Mouse (Mus musculus) hindbrain, embryonic 10.5 days (tissue): ENCODE measurements at regions not wholly inside any gene's neighbourhood (a gene's known extent, or its start where the extent isn't known, plus 50 kb on each side); places are given as distances from the start of the nearest gene placed in this dataset.

Experiments
- DNase-seq: peaks from one replicate; pipeline ENCODE4 v3.0.0-alpha.2; 2017; ENCODE audit warnings: low spot score
- H3K27ac ChIP-seq: fragments of 300-500 bp; sonication (generic); 2 replicates; pipeline ENCODE4 v1.5.1; 2016; ENCODE audit warnings: mild to moderate bottlenecking, moderate library complexity
- H3K27me3 ChIP-seq: fragments of 300-500 bp; sonication (generic); 2 replicates; pipeline ENCODE4 v1.6.1; 2016; ENCODE audit warnings: mild to moderate bottlenecking; ENCODE audit not compliant: poor library complexity, insufficient read depth, severe bottlenecking
- H3K36me3 ChIP-seq: fragments of 300-500 bp; sonication (generic); 2 replicates; pipeline ENCODE4 v1.6.1; 2016; ENCODE audit warnings: mild to moderate bottlenecking, moderate library complexity
- H3K4me1 ChIP-seq: fragments of 300-500 bp; sonication (generic); replicated peaks from 2 replicates; pipeline ENCODE4 v1.6.1; 2016; ENCODE audit warnings: mild to moderate bottlenecking
- H3K4me3 ChIP-seq: fragments of 300-500 bp; sonication (generic); 2 replicates; pipeline ENCODE4 v1.5.1; 2016; ENCODE audit warnings: mild to moderate bottlenecking, moderate library complexity
- H3K9me3 ChIP-seq: fragments of 300-500 bp; sonication (generic); 2 replicates; pipeline ENCODE4 v1.6.1; 2016; ENCODE audit warnings: mild to moderate bottlenecking, moderate library complexity
- WGBS: fragments of 180-500 bp; shearing (Covaris S2); methylation state at CpG from one replicate; pipeline ENCODE4 v1.1.7; 2016; 5-methylcytosine and 5-hydroxymethylcytosine counted together

GRCm38 (mm10) chr12:25178491-25179115 lies 81.7 kb upstream of the Id2 start:
- WGBS: 85% methylated on average over 5 of the region's 5 CpGs
- Histone ChIP-seq H3K36me3 (no peaks in the 10 kb centered on the region), H3K27me3 (no peaks in the 10 kb centered on the region), H3K27ac (0 out of 2 replicates have a peak overlapping the region, but pooled peaks have one; percentile 35), H3K4me3 (no peak overlapping the region), H3K4me1 (no peaks in the 10 kb centered on the region; the same call in 1 of the 2 replicates), H3K9me3 (no peaks in the 10 kb centered on the region)
- DNase-seq: no peak

- H3K36me3 ChIP-seq: no peaks in the 10 kb centered on the region
- H3K27me3 ChIP-seq: no peaks in the 10 kb centered on the region
- no peak for DNase-seq
- no peaks in the 10 kb centered on the region for H3K9me3 ChIP-seq
- no peak overlapping the region for H3K27ac ChIP-seq
- H3K4me3 ChIP-seq: no peak overlapping the region
- 75% methylated on average over 3 of the region's 3 CpGs for WGBS
- peaks cover 6% of the 10 kb centered on the region; the same call in 1 of the 2 replicates for H3K4me1 ChIP-seq
These were observed 80.9 kb upstream of the Id2 start for GRCm38 (mm10) chr12:25177827-25178226.

GRCm38 (mm10) chr12:25176565-25176964 lies 79.6 kb upstream of the Id2 start:
- no peaks in the 10 kb centered on the region for H3K9me3 ChIP-seq
- H3K4me1 ChIP-seq: peaks cover 8% of the 10 kb centered on the region; the same call in 1 of the 2 replicates
- no peaks in the 10 kb centered on the region for H3K27me3 ChIP-seq
- H3K36me3 ChIP-seq: no peaks in the 10 kb centered on the region
- H3K4me3 ChIP-seq: no peak overlapping the region
- H3K27ac ChIP-seq: no peak overlapping the region
- DNase-seq: no peak
- WGBS: 88% methylated on average over 3 of the region's 3 CpGs

- WGBS: 84% methylated on average over 6 of the region's 6 CpGs
- 0 out of 2 replicates have a peak overlapping the region, but pooled peaks have one; percentile 0 for H3K27ac ChIP-seq
- no peak for DNase-seq
- H3K4me3 ChIP-seq: no peak overlapping the region
- H3K4me1 ChIP-seq: peaks cover 8% of the 10 kb centered on the region; the same call in 1 of the 2 replicates
- no peaks in the 10 kb centered on the region for H3K9me3 ChIP-seq
- no peaks in the 10 kb centered on the region for H3K27me3 ChIP-seq
- no peaks in the 10 kb centered on the region for H3K36me3 ChIP-seq
These were observed 76.1 kb upstream of the Id2 start for GRCm38 (mm10) chr12:25173064-25173463.

GRCm38 (mm10) chr12:25172450-25172849 lies 75.5 kb upstream of the Id2 start:
- Histone ChIP-seq H3K36me3 (no peaks in the 10 kb centered on the region), H3K27me3 (no peaks in the 10 kb centered on the region), H3K4me1 (peaks cover 13% of the 10 kb centered on the region; the same call in 1 of the 2 replicates), H3K27ac (no peak overlapping the region), H3K4me3 (no peak overlapping the region), H3K9me3 (no peaks in the 10 kb centered on the region)
- WGBS: 86% methylated on average over 4 of the region's 4 CpGs
- DNase-seq: no peak

- Histone ChIP-seq H3K36me3 (no peaks in the 10 kb centered on the region), H3K9me3 (no peaks in the 10 kb centered on the region), H3K4me1 (peaks cover 24% of the 10 kb centered on the region), H3K4me3 (no peak overlapping the region), H3K27me3 (peaks cover 25% of the 10 kb centered on the region), H3K27ac (no peak overlapping the region)
- no peak for DNase-seq
- WGBS: 82% methylated on average over 3 of the region's 3 CpGs
These were observed 72.7 kb upstream of the Id2 start for GRCm38 (mm10) chr12:25169611-25170010.

GRCm38 (mm10) chr12:25168213-25168545 lies 71.2 kb upstream of the Id2 start:
- H3K27me3 ChIP-seq: peaks cover 28% of the 10 kb centered on the region
- 85% methylated on average over 5 of the region's 5 CpGs for WGBS
- peaks cover 36% of the 10 kb centered on the region for H3K4me1 ChIP-seq
- H3K9me3 ChIP-seq: no peaks in the 10 kb centered on the region
- no peak for DNase-seq
- no peak overlapping the region for H3K4me3 ChIP-seq
- no peaks in the 10 kb centered on the region for H3K36me3 ChIP-seq
- no peak overlapping the region for H3K27ac ChIP-seq

GRCm38 (mm10) chr12:25167504-25168212 lies 70.7 kb upstream of the Id2 start:
- H3K27me3 ChIP-seq: peaks cover 31% of the 10 kb centered on the region
- no peaks in the 10 kb centered on the region for H3K9me3 ChIP-seq
- H3K4me3 ChIP-seq: no peak overlapping the region
- H3K27ac ChIP-seq: peak overlapping the region; percentile 30; the same call in 1 of the 2 replicates
- no peaks in the 10 kb centered on the region for H3K36me3 ChIP-seq
- 59% methylated on average over 12 of the region's 12 CpGs for WGBS
- DNase-seq: no peak
- peaks cover 36% of the 10 kb centered on the region for H3K4me1 ChIP-seq

- Histone ChIP-seq H3K27me3 (peaks cover 43% of the 10 kb centered on the region), H3K9me3 (no peaks in the 10 kb centered on the region), H3K4me1 (peaks cover 47% of the 10 kb centered on the region), H3K4me3 (no peak overlapping the region), H3K27ac (no peak overlapping the region), H3K36me3 (no peaks in the 10 kb centered on the region)
- 76% methylated on average over 2 of the region's 2 CpGs for WGBS
- DNase-seq: no peak
These were observed 69.6 kb upstream of the Id2 start for GRCm38 (mm10) chr12:25166525-25166924.

- 89% methylated on average over 3 of the region's 3 CpGs for WGBS
- Histone ChIP-seq H3K36me3 (no peaks in the 10 kb centered on the region), H3K4me1 (peaks cover 55% of the 10 kb centered on the region), H3K4me3 (no peak overlapping the region), H3K27me3 (peaks cover 50% of the 10 kb centered on the region), H3K27ac (0 out of 2 replicates have a peak overlapping the region, but pooled peaks have one; percentile 12), H3K9me3 (no peaks in the 10 kb centered on the region)
- no peak for DNase-seq
These were observed 68.7 kb upstream of the Id2 start for GRCm38 (mm10) chr12:25165650-25166049.

GRCm38 (mm10) chr12:25164724-25165123 lies 67.8 kb upstream of the Id2 start:
- Histone ChIP-seq H3K36me3 (no peaks in the 10 kb centered on the region), H3K4me3 (no peak overlapping the region), H3K27ac (peak overlapping the region; percentile 53), H3K27me3 (peaks cover 50% of the 10 kb centered on the region), H3K9me3 (no peaks in the 10 kb centered on the region), H3K4me1 (peaks cover 64% of the 10 kb centered on the region)
- DNase-seq: no peak
- WGBS: 73% methylated on average over 1 of the region's 1 CpGs

- peaks cover 71% of the 10 kb centered on the region for H3K4me1 ChIP-seq
- H3K9me3 ChIP-seq: no peaks in the 10 kb centered on the region
- peaks cover 62% of the 10 kb centered on the region for H3K27me3 ChIP-seq
- no peak overlapping the region for H3K4me3 ChIP-seq
- no peaks in the 10 kb centered on the region for H3K36me3 ChIP-seq
- WGBS: 14% methylated on average over 6 of the region's 6 CpGs
- DNase-seq: peak; percentile 47
- H3K27ac ChIP-seq: peak overlapping the region; percentile 69
These were observed 66.6 kb upstream of the Id2 start for GRCm38 (mm10) chr12:25163541-25163940.

GRCm38 (mm10) chr12:25162843-25163242 lies 65.9 kb upstream of the Id2 start:
- Histone ChIP-seq H3K4me1 (peaks cover 70% of the 10 kb centered on the region), H3K27ac (0 out of 2 replicates have a peak overlapping the region, but pooled peaks have one; percentile 69), H3K9me3 (no peaks in the 10 kb centered on the region), H3K4me3 (no peak overlapping the region), H3K36me3 (no peaks in the 10 kb centered on the region), H3K27me3 (peaks cover 69% of the 10 kb centered on the region)
- 64% methylated on average over 6 of the region's 6 CpGs for WGBS
- DNase-seq: no peak
